Mouse (Mus musculus): ENCODE measurements around the gene Serping1. TPM values are rescaled to one million over a fixed set of nuclear protein-coding genes. Genes with fewer than 3 reads are reported as not detected.
A peak's percentile ranks its signal among the peaks of the same experiment; 100 is the strongest.

Serping1 gene
- total and polyA plus RNA-seq, 3 experiments, result not detected

DNA sequence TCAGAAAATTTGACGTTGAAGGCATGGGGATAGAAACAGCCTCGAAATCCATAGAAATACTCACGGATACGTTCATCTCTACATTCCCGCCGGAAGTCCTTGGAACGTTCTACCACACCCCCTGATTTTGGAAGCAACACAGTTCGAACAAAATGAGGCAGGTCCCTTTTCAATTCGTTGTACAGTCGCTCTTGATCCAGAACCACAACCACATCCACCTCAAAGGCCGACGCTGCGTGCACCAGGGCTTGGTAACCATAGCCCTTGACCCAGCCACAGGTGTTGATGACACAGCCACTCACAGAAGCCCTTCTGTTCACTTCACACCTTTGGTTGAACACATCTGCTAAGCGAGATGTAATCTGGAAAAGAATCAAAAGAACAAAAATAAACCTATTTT, 51.4 kb downstream of the Serping1 start:
- TF ChIP-seq JUN (IDR thresholded peaks at IDR 0.05; ENCODE audit: insufficient read depth, low read depth, low read length), result no peak
- no peak for TF ChIP-seq JUND (conservative IDR thresholded peaks at IDR 0.05; ENCODE audit: low read depth, low read length)
- no peak overlapping the region for H3K4me3 ChIP-seq (replicated peaks in 1 of 3; ENCODE audit: low read depth in 2 of 3, low read length in 2 of 3, poor library complexity in 1 of 3)
- H3K79me2 ChIP-seq (replicated peaks; ENCODE audit: control insufficient read depth, extremely low read depth, insufficient read depth, poor library complexity, severe bottlenecking), result peaks cover 30% of the 10 kb centered on the region
- H3K4me2 ChIP-seq (ENCODE audit: insufficient read depth, low read depth, poor library complexity, severe bottlenecking), result no peak overlapping the region
- no peaks in the 10 kb centered on the region for H3K27me3 ChIP-seq (replicated peaks)
- peaks cover 22 to 44% of the 10 kb centered on the region in 2 experiments for H3K36me3 ChIP-seq (replicated peaks in 1 of 2; ENCODE audit: control insufficient read depth in 1 of 2, insufficient read depth in 1 of 2, low read length in 1 of 2)
- in situ Hi-C loops (cut with MboI; ENCODE audit: low pct_ligation_motif_present, low pct_unique_long_range_greater_than_20kb, low sequenced_read_pairs) (no loop called here), dilution Hi-C loops (cut with MboI; ENCODE audit: extremely low pct_ligation_motif_present, extremely low pct_unique_long_range_greater_than_20kb, low sequenced_read_pairs) (no loop called here)
- H3K9me3 ChIP-seq (replicated peaks; ENCODE audit: low read length), result no peaks in the 10 kb centered on the region
- H3K27ac ChIP-seq (ENCODE audit: insufficient read depth, low read depth), result no peak overlapping the region
- H3K4me1 ChIP-seq (ENCODE audit: control insufficient read depth in 1 of 2, insufficient read depth in 2 of 2), result peaks cover 8 to 37% of the 10 kb centered on the region in 2 experiments
- H3K9ac ChIP-seq (ENCODE audit: insufficient read depth, low read depth), result no peak overlapping the region
- DNase-seq (ENCODE audit: extremely low read depth), result no peak

DNA sequence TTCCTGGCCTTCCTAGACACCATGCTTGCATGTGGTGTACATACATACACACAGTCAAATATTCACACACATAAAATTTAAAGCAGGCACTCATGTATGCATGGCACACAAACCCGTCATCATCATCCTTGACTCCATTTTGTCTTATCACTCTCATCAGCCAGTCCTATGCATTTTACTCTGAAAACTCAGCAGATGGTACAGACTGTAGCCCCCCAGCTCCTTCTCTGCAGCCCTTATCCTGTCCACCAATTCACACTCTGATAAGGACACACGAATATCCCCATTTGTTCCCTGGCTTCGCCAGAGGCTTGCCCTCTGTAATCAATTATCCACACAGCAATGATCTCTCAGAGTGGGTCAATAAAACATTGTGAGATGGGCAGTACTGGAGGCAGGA, 54.1 kb downstream of the Serping1 start:
- no peaks in the 10 kb centered on the region for H3K27me3 ChIP-seq (replicated peaks)
- peaks cover 22 to 44% of the 10 kb centered on the region in 2 experiments for H3K36me3 ChIP-seq (replicated peaks in 1 of 2; ENCODE audit: control insufficient read depth in 1 of 2, insufficient read depth in 1 of 2, low read length in 1 of 2)
- in situ Hi-C loops (cut with MboI; ENCODE audit: low pct_ligation_motif_present, low pct_unique_long_range_greater_than_20kb, low sequenced_read_pairs), result no loop called here
- TF ChIP-seq RCOR1 (conservative IDR thresholded peaks at IDR 0.05; ENCODE audit: low read depth, low read length) (no peak), IRF4 (IDR thresholded peaks at IDR 0.05; ENCODE audit: low read depth, low read length) (no peak), PAX5 (IDR thresholded peaks at IDR 0.05; ENCODE audit: low read length) (no peak), EP300 (IDR thresholded peaks at IDR 0.05; ENCODE audit: low read length) (no peak), GABPA (IDR thresholded peaks at IDR 0.05; ENCODE audit: insufficient replicate concordance, low read depth, low read length) (no peak), ZKSCAN1 (IDR thresholded peaks at IDR 0.05; ENCODE audit: borderline replicate concordance, low read depth, low read length) (no peak), HCFC1 (IDR thresholded peaks at IDR 0.05; ENCODE audit: low read depth, low read length) (no peak), ZMIZ1 (IDR thresholded peaks at IDR 0.05; ENCODE audit: low read depth, low read length) (no peak)
- dilution Hi-C loops (cut with MboI; ENCODE audit: extremely low pct_ligation_motif_present, extremely low pct_unique_long_range_greater_than_20kb, low sequenced_read_pairs), result no loop called here
- no peak for DNase-seq (ENCODE audit: extremely low read depth)
- H3K4me2 ChIP-seq (ENCODE audit: insufficient read depth, low read depth, poor library complexity, severe bottlenecking), result no peak overlapping the region
- H3K4me1 ChIP-seq (ENCODE audit: control insufficient read depth in 1 of 2, insufficient read depth in 2 of 2), result peaks cover 8 to 41% of the 10 kb centered on the region in 2 experiments
- no peaks in the 10 kb centered on the region for H3K9me3 ChIP-seq (replicated peaks; ENCODE audit: low read length)
- no peak overlapping the region for H3K4me3 ChIP-seq (replicated peaks in 1 of 3; ENCODE audit: low read depth in 2 of 3, low read length in 2 of 3, poor library complexity in 1 of 3)
- H3K79me2 ChIP-seq (replicated peaks; ENCODE audit: control insufficient read depth, extremely low read depth, insufficient read depth, poor library complexity, severe bottlenecking), result peaks cover 21% of the 10 kb centered on the region
- H3K27ac ChIP-seq (ENCODE audit: insufficient read depth, low read depth), result no peak overlapping the region
- no peak overlapping the region for H3K9ac ChIP-seq (ENCODE audit: insufficient read depth, low read depth)

- in situ Hi-C loops (cut with MboI; ENCODE audit: low pct_ligation_motif_present, low pct_unique_long_range_greater_than_20kb, low sequenced_read_pairs), result no loop called here
- Histone ChIP-seq H3K36me3 (replicated peaks in 1 of 2; ENCODE audit: control insufficient read depth in 1 of 2, insufficient read depth in 1 of 2, low read length in 1 of 2) (peaks cover 21 to 41% of the 10 kb centered on the region in 2 experiments), H3K9me3 (replicated peaks; ENCODE audit: low read length) (no peaks in the 10 kb centered on the region), H3K27me3 (replicated peaks) (no peaks in the 10 kb centered on the region), H3K27ac (ENCODE audit: insufficient read depth, low read depth) (no peak overlapping the region), H3K4me1 (ENCODE audit: control insufficient read depth in 1 of 2, insufficient read depth in 2 of 2) (peaks cover 6 to 37% of the 10 kb centered on the region in 2 experiments), H3K9ac (ENCODE audit: insufficient read depth, low read depth) (no peak overlapping the region), H3K4me3 (replicated peaks in 1 of 3; ENCODE audit: low read depth in 2 of 3, low read length in 2 of 3, poor library complexity in 1 of 3) (no peak overlapping the region), H3K4me2 (ENCODE audit: insufficient read depth, low read depth, poor library complexity, severe bottlenecking) (no peak overlapping the region), H3K79me2 (replicated peaks; ENCODE audit: control insufficient read depth, extremely low read depth, insufficient read depth, poor library complexity, severe bottlenecking) (peaks cover 16% of the 10 kb centered on the region)
- dilution Hi-C loops (cut with MboI; ENCODE audit: extremely low pct_ligation_motif_present, extremely low pct_unique_long_range_greater_than_20kb, low sequenced_read_pairs), result no loop called here
- TF ChIP-seq USF1 (IDR thresholded peaks at IDR 0.05; ENCODE audit: low read depth, low read length) (no peak), PAX5 (IDR thresholded peaks at IDR 0.05; ENCODE audit: low read length) (no peak), HCFC1 (IDR thresholded peaks at IDR 0.05; ENCODE audit: low read depth, low read length) (no peak), MAX (IDR thresholded peaks at IDR 0.05; ENCODE audit: low read length) (no peak), ZNF384 (IDR thresholded peaks at IDR 0.05; ENCODE audit: low read depth, low read length) (peak; percentile 60), EP300 (IDR thresholded peaks at IDR 0.05; ENCODE audit: low read length) (no peak), CHD1 (IDR thresholded peaks at IDR 0.05; ENCODE audit: low read depth, low read length) (no peak)
- DNase-seq (ENCODE audit: extremely low read depth), result no peak
These were observed 54.5 kb downstream of the Serping1 start for GRCm38 (mm10) chr2:84720718-84721117.

Measured in CH12.LX (cell line).